8 mouse cellular contexts compared by ENCODE assay signal in the genomic region with DNA sequence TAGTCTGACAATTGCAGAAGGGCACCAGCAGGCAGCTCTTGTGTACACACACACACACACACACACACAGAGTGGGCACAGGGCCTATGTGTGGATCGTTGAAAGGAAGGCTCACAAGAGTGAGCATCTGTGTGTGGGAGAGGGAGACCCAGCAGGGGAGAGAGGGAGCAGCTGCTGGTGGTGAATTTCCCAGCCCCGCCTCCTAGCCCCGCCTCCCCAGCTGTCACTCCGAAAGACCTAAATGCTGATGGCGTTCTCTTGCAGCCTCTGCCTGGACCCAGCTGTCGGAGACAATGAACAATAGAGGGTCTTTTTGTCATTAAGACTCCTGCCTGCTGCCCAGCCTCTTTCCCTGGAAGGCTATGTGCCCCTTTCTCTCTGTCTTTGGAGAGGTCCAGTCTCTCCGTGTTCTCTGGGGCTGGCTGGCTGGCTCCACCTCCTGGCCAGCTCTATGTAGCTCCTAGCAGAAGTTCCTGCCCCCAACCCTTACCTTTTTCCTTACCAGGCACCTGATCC. TPM values are rescaled to one million over a fixed set of nuclear protein-coding genes. Genes with fewer than 3 reads are reported as not detected.
DNase-seq lines count a peak whose midpoint lies in the region; ATAC-seq lines count a peak whose summit lies in the region.

No protein-coding gene starts in this region.

- WGBS in embryonic facial prominence, embryonic 12.5 days = 0% methylated on average over 7 of the region's 7 CpGs
- 0% methylated on average over 7 of the region's 7 CpGs for WGBS in heart, embryonic 15.5 days
- WGBS in liver, embryonic 12.5 days (ENCODE audit: insufficient replicate concordance) = 5% methylated on average over 7 of the region's 7 CpGs
- 2% methylated on average over 7 of the region's 7 CpGs for WGBS in neural tube, embryonic 15.5 days

- peaks cover 30% of the 10 kb centered on the region for H3K4me1 ChIP-seq in embryonic facial prominence, embryonic 12.5 days
- H3K4me1 ChIP-seq in heart, embryonic 15.5 days (replicated peaks) = peaks cover 24% of the 10 kb centered on the region
- 0 out of 2 replicates have a peak, but pooled peaks cover 11% of the 10 kb centered on the region for H3K4me1 ChIP-seq in liver, embryonic 12.5 days
- H3K4me1 ChIP-seq in neural tube, embryonic 15.5 days = peaks cover 60% of the 10 kb centered on the region

- peaks cover 47% of the 10 kb centered on the region for H3K27me3 ChIP-seq in embryonic facial prominence, embryonic 12.5 days
- H3K27me3 ChIP-seq in heart, embryonic 15.5 days = peaks cover 62% of the 10 kb centered on the region
- H3K27me3 ChIP-seq in liver, embryonic 12.5 days (replicated peaks) = peaks cover 73% of the 10 kb centered on the region
- H3K27me3 ChIP-seq in neural tube, embryonic 15.5 days (replicated peaks) = peaks cover 9% of the 10 kb centered on the region

- ATAC-seq in embryonic facial prominence, embryonic 12.5 days (ENCODE audit: insufficient number of reproducible peaks, insufficient read depth, low FRiP score, low TSS enrichment) = peak; percentile 70
- no peak for ATAC-seq in heart, embryonic 15.5 days (replicated peaks; ENCODE audit: insufficient number of reproducible peaks, insufficient read depth, low FRiP score, low read depth)
- ATAC-seq in liver, embryonic 12.5 days = no peak
- peak; percentile 81 for ATAC-seq in neural tube, embryonic 15.5 days (ENCODE audit: low FRiP score)

- peak overlapping the region; percentile 32 for H3K4me3 ChIP-seq in embryonic facial prominence, embryonic 12.5 days
- peak overlapping the region; percentile 46 for H3K4me3 ChIP-seq in heart, embryonic 15.5 days
- 0 out of 2 replicates have a peak overlapping the region, but pooled peaks have one; percentile 21 for H3K4me3 ChIP-seq in liver, embryonic 12.5 days
- H3K4me3 ChIP-seq in neural tube, embryonic 15.5 days (replicated peaks) = peak overlapping the region; percentile 40

- DNase-seq in urinary bladder, postnatal 14 days (ENCODE audit: low spot score) = peak; percentile 24
- no peak for DNase-seq in urinary bladder, postnatal 25 days (ENCODE audit: low spot score)
- peak; percentile 33 to 67 for DNase-seq in kidney, postnatal 36 days
- DNase-seq in adipocyte (ENCODE audit: low spot score) = no peak

- 0 out of 2 replicates have a peak overlapping the region, but pooled peaks have one; percentile 11 for H3K9ac ChIP-seq in embryonic facial prominence, embryonic 12.5 days
- no peak overlapping the region; the same call in 1 of the 2 replicates for H3K9ac ChIP-seq in heart, embryonic 15.5 days
- no peak overlapping the region for H3K9ac ChIP-seq in liver, embryonic 12.5 days
- H3K9ac ChIP-seq in neural tube, embryonic 15.5 days (replicated peaks) = peak overlapping the region; percentile 46

- H3K27ac ChIP-seq in embryonic facial prominence, embryonic 12.5 days = peak overlapping the region; percentile 73
- no peak overlapping the region for H3K27ac ChIP-seq in heart, embryonic 15.5 days
- H3K27ac ChIP-seq in liver, embryonic 12.5 days = no peak overlapping the region
- H3K27ac ChIP-seq in neural tube, embryonic 15.5 days (replicated peaks) = peak overlapping the region; percentile 93

- no peaks in the 10 kb centered on the region for H3K36me3 ChIP-seq in embryonic facial prominence, embryonic 12.5 days
- H3K36me3 ChIP-seq in heart, embryonic 15.5 days = no peaks in the 10 kb centered on the region
- no peaks in the 10 kb centered on the region for H3K36me3 ChIP-seq in liver, embryonic 12.5 days
- no peaks in the 10 kb centered on the region for H3K36me3 ChIP-seq in neural tube, embryonic 15.5 days

- H3K4me2 ChIP-seq in embryonic facial prominence, embryonic 12.5 days (replicated peaks) = peak overlapping the region; percentile 52
- peak overlapping the region; percentile 75 for H3K4me2 ChIP-seq in heart, embryonic 15.5 days
- peak overlapping the region; percentile 52 for H3K4me2 ChIP-seq in liver, embryonic 12.5 days
- peak overlapping the region; percentile 92 for H3K4me2 ChIP-seq in neural tube, embryonic 15.5 days

- H3K9me3 ChIP-seq in embryonic facial prominence, embryonic 12.5 days = no peaks in the 10 kb centered on the region
- no peaks in the 10 kb centered on the region for H3K9me3 ChIP-seq in heart, embryonic 15.5 days (replicated peaks)
- no peaks in the 10 kb centered on the region for H3K9me3 ChIP-seq in liver, embryonic 12.5 days (replicated peaks)
- H3K9me3 ChIP-seq in neural tube, embryonic 15.5 days (replicated peaks) = no peaks in the 10 kb centered on the region

RNA-seq across cellular contexts. Expression of a gene that starts 0.5 kb away (rescaled TPM):
- polyA plus RNA-seq in embryonic facial prominence, embryonic 12.5 days (2016; fragmentation: Nextera tagmentation; extraction: Ambion mirVana) = 7.6 and 8.7 TPM in 2 replicates
- polyA plus RNA-seq in heart, embryonic 15.5 days (2015; fragmentation: Nextera tagmentation; extraction: Ambion mirVana) = 0.08 and 0.46 TPM in 2 replicates
- polyA plus RNA-seq in liver, embryonic 12.5 days (2016; fragmentation: Nextera tagmentation; extraction: Ambion mirVana) = not detected in 2 replicates
- polyA plus RNA-seq in neural tube, embryonic 15.5 days (2015; fragmentation: Nextera tagmentation; extraction: Ambion mirVana) = 14.8 and 21.3 TPM in 2 replicates

RNA-seq across cellular contexts. Expression of a gene that starts 3.4 kb away (rescaled TPM):
- not detected in 2 replicates for polyA plus RNA-seq in embryonic facial prominence, embryonic 12.5 days (2016; fragmentation: Nextera tagmentation; extraction: Ambion mirVana)
- not detected in 2 replicates for polyA plus RNA-seq in heart, embryonic 15.5 days (2015; fragmentation: Nextera tagmentation; extraction: Ambion mirVana)
- not detected in 2 replicates for polyA plus RNA-seq in liver, embryonic 12.5 days (2016; fragmentation: Nextera tagmentation; extraction: Ambion mirVana)
- polyA plus RNA-seq in neural tube, embryonic 15.5 days (2015; fragmentation: Nextera tagmentation; extraction: Ambion mirVana) = not detected in 2 replicates

RNA-seq across cellular contexts. Expression of a gene that starts 30.1 kb away (rescaled TPM):
- polyA plus RNA-seq in embryonic facial prominence, embryonic 12.5 days (2016; fragmentation: Nextera tagmentation; extraction: Ambion mirVana) = 2.1 and 2.4 TPM in 2 replicates
- polyA plus RNA-seq in heart, embryonic 15.5 days (2015; fragmentation: Nextera tagmentation; extraction: Ambion mirVana) = 0.16 and 0.33 TPM in 2 replicates
- polyA plus RNA-seq in liver, embryonic 12.5 days (2016; fragmentation: Nextera tagmentation; extraction: Ambion mirVana) = 0.13 TPM in 1 of 2 replicates, not detected in the other
- polyA plus RNA-seq in neural tube, embryonic 15.5 days (2015; fragmentation: Nextera tagmentation; extraction: Ambion mirVana) = 0.47 and 1.0 TPM in 2 replicates

RNA-seq across cellular contexts. Expression of a gene that starts 55.7 kb away (rescaled TPM):
- 55.7 and 56.3 TPM in 2 replicates for polyA plus RNA-seq in embryonic facial prominence, embryonic 12.5 days (2016; fragmentation: Nextera tagmentation; extraction: Ambion mirVana)
- 12.4 and 19.8 TPM in 2 replicates for polyA plus RNA-seq in heart, embryonic 15.5 days (2015; fragmentation: Nextera tagmentation; extraction: Ambion mirVana)
- polyA plus RNA-seq in liver, embryonic 12.5 days (2016; fragmentation: Nextera tagmentation; extraction: Ambion mirVana) = 14.3 TPM in 2 replicates
- polyA plus RNA-seq in neural tube, embryonic 15.5 days (2015; fragmentation: Nextera tagmentation; extraction: Ambion mirVana) = 8.8 and 12.0 TPM in 2 replicates

Comparison
In these comparisons a context has a peak if more than half of its experiments do, and no peak if none do; other contexts are left out.
1. DNase-seq: peak in urinary bladder, postnatal 14 days (single experiment) and kidney, postnatal 36 days (2 of 2); none in urinary bladder, postnatal 25 days (single experiment) and adipocyte (single experiment).
2. ATAC-seq: peak in embryonic facial prominence, embryonic 12.5 days (single experiment) and neural tube, embryonic 15.5 days (single experiment); none in heart, embryonic 15.5 days (single experiment) and liver, embryonic 12.5 days (single experiment).
3. H3K27ac ChIP-seq: peak in embryonic facial prominence, embryonic 12.5 days (single experiment) and neural tube, embryonic 15.5 days (single experiment); none in heart, embryonic 15.5 days (single experiment) and liver, embryonic 12.5 days (single experiment).
4. H3K9ac ChIP-seq: peak in embryonic facial prominence, embryonic 12.5 days (single experiment) and neural tube, embryonic 15.5 days (single experiment); none in heart, embryonic 15.5 days (single experiment) and liver, embryonic 12.5 days (single experiment).
5. Peak in every context shown above with its lines, with median percentiles within 50 percentile points of each other: H3K4me2 ChIP-seq and H3K4me3 ChIP-seq.